Mouse (Mus musculus): ENCODE data around the gene 2010111I01Rik. TPM values are rescaled to one million over a fixed set of nuclear protein-coding genes. Genes with fewer than 3 reads are reported as not detected.

The 2010111I01Rik gene
- polyA plus RNA-seq, 1 experiment from 2014 or later: 144 TPM

DNA sequence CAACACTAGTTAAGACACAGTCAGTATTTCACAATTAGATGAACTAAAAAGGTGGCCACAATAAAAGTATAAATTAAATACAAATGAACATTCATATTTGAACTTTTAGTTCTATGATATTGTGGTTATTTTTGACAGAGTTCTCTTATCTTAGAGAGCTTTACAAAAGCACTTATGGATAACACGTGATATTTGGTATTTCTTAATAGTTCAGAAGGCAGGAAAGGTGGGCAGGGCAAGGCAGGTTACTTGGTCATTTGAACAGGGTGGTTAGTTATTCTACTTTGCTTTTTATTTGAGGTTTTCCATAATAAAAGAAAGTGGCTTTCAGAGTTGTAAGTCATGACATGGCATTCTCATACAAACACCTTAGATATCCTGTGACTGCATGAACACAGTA is 233.3 kb downstream of the 2010111I01Rik start:
- Histone ChIP-seq H3K4me3 (ENCODE audit: low read depth, low read length) (no peak overlapping the region), H3K4me1 (ENCODE audit: control insufficient read depth, insufficient read depth, low read length) (peaks cover under 1% of the 10 kb centered on the region; the same call in 1 of the 2 replicates)
- 90% methylated on average over 1 of the region's 1 CpGs for WGBS

DNA sequence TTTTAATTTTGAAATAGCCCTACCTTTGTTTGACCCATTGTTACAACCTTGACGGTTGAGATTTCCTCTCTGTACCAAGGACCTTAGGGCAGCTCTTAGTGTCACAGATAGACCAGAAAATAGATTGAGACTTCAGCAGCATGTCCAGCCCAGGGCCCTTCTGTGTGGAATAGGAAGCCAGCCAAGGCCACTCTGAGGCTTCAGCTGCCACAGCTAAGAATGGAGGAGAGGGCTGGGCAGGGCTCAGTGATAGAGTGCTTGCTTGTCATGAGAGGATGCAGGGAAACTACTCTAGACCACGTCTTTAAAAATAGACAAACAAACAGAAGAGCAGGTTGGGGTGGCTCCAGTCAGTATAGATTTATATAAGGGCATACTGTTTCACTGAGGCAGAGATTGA is 234.9 kb downstream of the 2010111I01Rik start:
- Histone ChIP-seq H3K4me3 (ENCODE audit: low read depth, low read length) (no peak overlapping the region), H3K4me1 (ENCODE audit: control insufficient read depth, insufficient read depth, low read length) (peaks cover 12% of the 10 kb centered on the region; the same call in 1 of the 2 replicates), H3K27me3 (replicated peaks; ENCODE audit: control insufficient read depth, insufficient read depth, low read length) (no peaks in the 10 kb centered on the region), H3K27ac (replicated peaks; ENCODE audit: low read depth, low read length) (no peak overlapping the region), H3K4me2 (ENCODE audit: low read depth, low read length) (no peak overlapping the region), H3K9ac (ENCODE audit: low read depth, low read length) (no peak overlapping the region), H3K9me3 (ENCODE audit: control insufficient read depth, low read length) (no peaks in the 10 kb centered on the region), H3K36me3 (ENCODE audit: control insufficient read depth, insufficient read depth, low read length) (0 out of 2 replicates have a peak, but pooled peaks cover 7% of the 10 kb centered on the region)
- ATAC-seq (ENCODE audit: low read depth) (no peak), DNase-seq (ENCODE audit: low spot score) (no peak)
- 79% methylated on average over 2 of the region's 2 CpGs for WGBS

More for the DNA sequence above, 233.3 kb downstream of the 2010111I01Rik start:
- 0 out of 2 replicates have a peak, but pooled peaks cover 7% of the 10 kb centered on the region for H3K36me3 ChIP-seq (ENCODE audit: control insufficient read depth, insufficient read depth, low read length)
- no peaks in the 10 kb centered on the region for H3K9me3 ChIP-seq (ENCODE audit: control insufficient read depth, low read length)
- H3K27ac ChIP-seq (replicated peaks; ENCODE audit: low read depth, low read length): no peak overlapping the region
- H3K27me3 ChIP-seq (replicated peaks; ENCODE audit: control insufficient read depth, insufficient read depth, low read length): no peaks in the 10 kb centered on the region
- DNase-seq (ENCODE audit: low spot score): no peak
- H3K4me2 ChIP-seq (ENCODE audit: low read depth, low read length): no peak overlapping the region
- ATAC-seq (ENCODE audit: low read depth): no peak
- no peak overlapping the region for H3K9ac ChIP-seq (ENCODE audit: low read depth, low read length)

DNA sequence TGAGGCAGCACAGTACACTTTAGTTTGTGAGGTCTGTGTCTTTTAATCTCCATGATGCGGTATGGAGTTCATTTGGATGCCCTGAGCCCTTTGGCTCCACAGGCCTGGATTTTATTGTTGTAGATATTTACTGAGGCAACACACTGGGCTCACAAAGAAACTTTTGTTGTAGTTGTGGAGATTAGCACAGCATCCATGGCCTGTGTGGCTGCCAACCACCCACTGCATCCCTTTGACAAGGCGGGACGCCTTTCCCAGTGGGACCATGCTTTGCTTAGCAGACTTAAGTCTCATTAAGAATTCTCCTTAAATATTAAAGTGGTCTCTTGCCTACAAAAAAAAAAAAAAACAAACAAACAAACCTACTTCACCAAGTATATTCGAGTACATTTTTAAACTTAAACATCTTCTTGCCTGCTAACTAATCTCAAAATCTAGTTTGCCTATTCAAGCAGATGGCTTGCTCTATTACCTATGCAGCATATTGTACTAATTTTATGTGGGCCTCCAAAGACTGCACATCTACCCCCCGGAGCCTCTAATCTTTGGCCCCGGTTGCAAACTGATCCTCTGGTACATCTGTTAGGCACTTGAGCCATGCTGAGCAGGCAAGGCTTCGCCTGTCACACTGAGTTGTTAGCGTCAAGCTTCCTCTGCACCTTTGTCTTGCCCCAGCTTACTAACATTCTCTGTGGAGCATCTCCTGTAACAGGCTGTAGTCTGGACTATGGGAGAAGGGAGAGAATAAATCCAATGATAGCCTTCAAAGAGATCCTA is 239.0 kb downstream of the 2010111I01Rik start:
- peak; percentile 73 for DNase-seq (ENCODE audit: low spot score)
- Histone ChIP-seq H3K4me3 (ENCODE audit: low read depth, low read length) (no peak overlapping the region), H3K4me2 (ENCODE audit: low read depth, low read length) (no peak overlapping the region), H3K4me1 (ENCODE audit: control insufficient read depth, insufficient read depth, low read length) (peaks cover 15% of the 10 kb centered on the region; the same call in 1 of the 2 replicates), H3K9me3 (ENCODE audit: control insufficient read depth, low read length) (no peaks in the 10 kb centered on the region), H3K27ac (replicated peaks; ENCODE audit: low read depth, low read length) (peak overlapping the region; percentile 13; the same call in 1 of the 2 replicates), H3K9ac (ENCODE audit: low read depth, low read length) (no peak overlapping the region), H3K36me3 (ENCODE audit: control insufficient read depth, insufficient read depth, low read length) (0 out of 2 replicates have a peak, but pooled peaks cover 7% of the 10 kb centered on the region), H3K27me3 (replicated peaks; ENCODE audit: control insufficient read depth, insufficient read depth, low read length) (no peaks in the 10 kb centered on the region)
- WGBS: 29% methylated on average over 8 of the region's 8 CpGs
- ATAC-seq (ENCODE audit: low read depth): 0 out of 2 replicates have a peak, but pooled peaks have one; percentile 36

DNA sequence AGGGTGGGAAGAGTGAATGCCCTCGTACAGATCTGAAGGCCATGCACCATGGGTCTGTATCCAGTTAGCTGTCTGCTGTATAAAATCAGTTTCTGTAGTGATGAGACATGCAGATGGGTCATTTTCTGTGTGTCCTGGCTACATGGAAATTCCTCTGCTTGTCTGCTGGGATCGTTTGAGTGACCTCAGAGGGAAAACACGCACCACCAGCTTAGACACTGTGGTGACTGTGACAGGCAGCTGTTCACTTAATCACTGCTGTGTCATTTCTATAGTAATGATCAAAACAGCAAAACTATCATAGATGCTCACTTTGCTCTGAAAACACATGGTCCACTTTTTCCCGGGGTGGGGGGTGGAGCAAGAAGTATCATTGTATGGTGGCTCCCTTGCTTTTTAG is 241.1 kb downstream of the 2010111I01Rik start:
- Histone ChIP-seq H3K36me3 (ENCODE audit: control insufficient read depth, insufficient read depth, low read length) (no peaks in the 10 kb centered on the region), H3K27ac (replicated peaks; ENCODE audit: low read depth, low read length) (no peak overlapping the region), H3K9me3 (ENCODE audit: control insufficient read depth, low read length) (no peaks in the 10 kb centered on the region), H3K9ac (ENCODE audit: low read depth, low read length) (no peak overlapping the region), H3K4me1 (ENCODE audit: control insufficient read depth, insufficient read depth, low read length) (peaks cover 15% of the 10 kb centered on the region; the same call in 1 of the 2 replicates), H3K4me3 (ENCODE audit: low read depth, low read length) (no peak overlapping the region), H3K4me2 (ENCODE audit: low read depth, low read length) (no peak overlapping the region), H3K27me3 (replicated peaks; ENCODE audit: control insufficient read depth, insufficient read depth, low read length) (no peaks in the 10 kb centered on the region)
- WGBS: 62% methylated on average over 4 of the region's 4 CpGs
- ATAC-seq (ENCODE audit: low read depth) (peak; percentile 51; the same call in 1 of the 2 replicates), DNase-seq (ENCODE audit: low spot score) (peak; percentile 50)

DNA sequence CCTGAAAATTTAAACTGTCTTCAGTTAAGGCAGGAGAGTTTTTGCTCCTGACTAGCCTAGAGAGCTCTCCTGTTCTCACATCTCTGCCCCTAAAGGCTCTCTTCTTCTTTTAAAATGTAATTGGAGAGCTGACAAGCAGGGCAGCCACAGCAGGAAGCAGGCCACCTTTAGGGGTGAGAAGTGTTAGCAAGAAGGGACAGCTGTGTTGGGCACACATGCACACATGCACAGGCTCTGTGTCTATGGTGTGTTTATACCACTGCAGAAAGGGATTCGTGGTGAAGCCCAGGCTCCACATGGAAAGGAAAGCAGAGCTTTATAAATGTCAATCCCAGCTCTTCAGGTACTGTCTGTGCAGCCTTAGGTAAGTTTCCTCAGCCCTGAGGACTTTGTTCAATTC is 241.7 kb downstream of the 2010111I01Rik start:
- H3K27ac ChIP-seq (replicated peaks; ENCODE audit: low read depth, low read length): no peak overlapping the region
- ATAC-seq (ENCODE audit: low read depth): 0 out of 2 replicates have a peak, but pooled peaks have one; percentile 7

DNA sequence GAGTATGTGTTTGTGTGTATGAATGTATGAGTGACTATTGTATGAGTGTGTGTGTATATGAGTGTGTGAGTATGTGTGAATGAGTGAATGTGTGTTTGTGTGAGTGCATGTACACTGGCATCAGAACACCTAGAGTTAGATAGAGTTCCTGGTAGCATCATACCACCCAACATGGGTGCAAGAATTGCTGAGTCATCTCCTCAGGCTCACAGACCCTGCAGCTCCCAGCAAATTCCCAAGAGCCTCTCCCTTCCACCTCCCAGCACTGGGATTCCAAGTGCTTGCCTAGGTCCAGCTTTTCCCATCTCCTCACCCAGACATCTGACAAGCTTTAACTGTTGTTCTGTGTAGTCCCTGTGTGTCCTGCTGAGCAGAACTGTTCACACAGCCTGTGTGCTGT is 251.8 kb downstream of the 2010111I01Rik start:
- no peaks in the 10 kb centered on the region for H3K27me3 ChIP-seq (replicated peaks; ENCODE audit: control insufficient read depth, insufficient read depth, low read length)
- H3K4me2 ChIP-seq (ENCODE audit: low read depth, low read length): no peak overlapping the region
- no peak overlapping the region for H3K9ac ChIP-seq (ENCODE audit: low read depth, low read length)
- no peaks in the 10 kb centered on the region for H3K4me1 ChIP-seq (ENCODE audit: control insufficient read depth, insufficient read depth, low read length)
- DNase-seq (ENCODE audit: low spot score) (no peak), ATAC-seq (ENCODE audit: low read depth) (no peak)
- no peak overlapping the region for H3K4me3 ChIP-seq (ENCODE audit: low read depth, low read length)
- no peak overlapping the region for H3K27ac ChIP-seq (replicated peaks; ENCODE audit: low read depth, low read length)
- no peaks in the 10 kb centered on the region for H3K36me3 ChIP-seq (ENCODE audit: control insufficient read depth, insufficient read depth, low read length)
- no peaks in the 10 kb centered on the region for H3K9me3 ChIP-seq (ENCODE audit: control insufficient read depth, low read length)

More for the DNA sequence above, 241.7 kb downstream of the 2010111I01Rik start:
- H3K9me3 ChIP-seq (ENCODE audit: control insufficient read depth, low read length): no peaks in the 10 kb centered on the region
- H3K36me3 ChIP-seq (ENCODE audit: control insufficient read depth, insufficient read depth, low read length): no peaks in the 10 kb centered on the region
- H3K4me1 ChIP-seq (ENCODE audit: control insufficient read depth, insufficient read depth, low read length): peaks cover 15% of the 10 kb centered on the region; the same call in 1 of the 2 replicates
- H3K4me3 ChIP-seq (ENCODE audit: low read depth, low read length): no peak overlapping the region
- 53% methylated on average over 1 of the region's 1 CpGs for WGBS
- H3K4me2 ChIP-seq (ENCODE audit: low read depth, low read length): no peak overlapping the region
- no peak overlapping the region for H3K9ac ChIP-seq (ENCODE audit: low read depth, low read length)
- DNase-seq (ENCODE audit: low spot score): no peak
- no peaks in the 10 kb centered on the region for H3K27me3 ChIP-seq (replicated peaks; ENCODE audit: control insufficient read depth, insufficient read depth, low read length)

DNA sequence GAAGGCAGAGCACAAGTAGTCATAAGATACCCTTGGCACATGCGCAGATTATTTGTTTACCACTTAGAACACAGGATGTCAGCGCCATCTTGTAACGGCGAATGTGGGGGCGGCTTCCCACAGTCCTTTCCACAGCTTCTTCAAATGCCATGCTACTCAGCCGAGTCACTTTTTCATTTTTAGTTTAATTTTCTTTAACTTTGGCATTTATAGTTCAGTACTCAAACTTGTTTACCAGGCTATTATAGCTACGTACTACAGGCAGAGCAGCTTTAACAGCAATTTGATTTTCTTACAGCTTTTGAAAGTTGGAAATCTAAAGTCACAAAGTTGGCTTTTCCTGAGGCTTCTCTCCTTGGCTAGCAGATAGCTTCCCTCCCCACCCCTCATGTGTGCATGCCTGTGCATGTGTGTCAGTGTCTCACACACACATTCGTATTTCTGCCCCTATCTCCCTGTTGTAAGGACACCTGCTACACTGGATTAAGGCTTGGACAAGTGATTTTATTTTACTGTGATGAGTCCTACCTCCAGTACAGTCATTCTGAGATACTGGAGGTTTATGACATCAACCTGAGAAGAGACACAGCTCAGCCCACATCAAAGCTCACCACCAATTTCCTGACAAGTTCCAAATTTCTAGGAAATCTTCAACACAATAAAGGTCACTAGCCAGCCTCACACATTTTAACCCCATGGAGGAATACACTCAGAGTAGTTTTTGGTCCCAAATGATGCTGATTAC is 258.5 kb downstream of the 2010111I01Rik start:
- Histone ChIP-seq H3K4me2 (ENCODE audit: low read depth, low read length) (no peak overlapping the region), H3K4me3 (ENCODE audit: low read depth, low read length) (no peak overlapping the region), H3K9ac (ENCODE audit: low read depth, low read length) (no peak overlapping the region), H3K27ac (replicated peaks; ENCODE audit: low read depth, low read length) (no peak overlapping the region), H3K4me1 (ENCODE audit: control insufficient read depth, insufficient read depth, low read length) (no peaks in the 10 kb centered on the region), H3K27me3 (replicated peaks; ENCODE audit: control insufficient read depth, insufficient read depth, low read length) (no peaks in the 10 kb centered on the region), H3K36me3 (ENCODE audit: control insufficient read depth, insufficient read depth, low read length) (no peaks in the 10 kb centered on the region), H3K9me3 (ENCODE audit: control insufficient read depth, low read length) (no peaks in the 10 kb centered on the region)
- no peak for DNase-seq (ENCODE audit: low spot score)
- 94% methylated on average over 7 of the region's 8 CpGs for WGBS
- ATAC-seq (ENCODE audit: low read depth): no peak

DNA sequence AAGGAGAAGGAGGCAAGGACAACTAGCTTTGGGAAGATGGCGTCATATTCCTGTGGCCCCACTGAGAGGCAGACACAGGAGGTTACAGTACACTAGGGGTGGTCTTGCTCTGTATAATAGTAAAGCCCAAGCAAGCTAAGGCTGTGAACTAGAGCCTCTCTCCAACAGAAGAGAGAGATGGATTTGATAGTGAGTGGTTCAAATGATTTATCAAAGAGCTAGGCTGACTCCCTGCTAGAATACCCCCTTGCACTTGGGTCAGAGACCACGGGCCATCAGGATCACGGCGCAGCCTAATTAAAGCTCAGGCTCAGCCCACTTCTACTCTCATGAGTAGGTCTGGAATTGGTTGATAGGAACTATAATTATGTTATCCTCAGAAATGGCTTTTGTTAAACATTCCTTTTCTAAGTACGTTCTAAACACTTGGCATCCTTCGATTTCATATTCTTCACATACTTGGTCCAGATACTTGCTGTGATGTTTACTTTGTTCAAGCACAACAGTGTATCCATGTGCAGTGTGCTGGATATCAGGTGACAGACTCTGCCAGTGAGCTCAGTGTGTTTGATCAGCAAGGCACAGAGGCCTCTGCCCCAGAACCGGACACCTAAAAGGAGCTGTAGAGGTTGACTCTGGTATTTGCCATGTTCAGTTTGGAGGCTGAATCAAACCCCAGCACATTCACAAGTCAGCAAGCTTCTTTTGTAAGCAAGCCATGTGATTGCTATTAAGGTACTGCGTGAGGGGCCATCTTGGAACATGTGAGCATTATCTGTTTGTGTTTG is 261.3 kb downstream of the 2010111I01Rik start:
- H3K27me3 ChIP-seq (replicated peaks; ENCODE audit: control insufficient read depth, insufficient read depth, low read length): no peaks in the 10 kb centered on the region
- DNase-seq (ENCODE audit: low spot score) (no peak), ATAC-seq (ENCODE audit: low read depth) (no peak)
- no peak overlapping the region for H3K4me2 ChIP-seq (ENCODE audit: low read depth, low read length)
- H3K4me3 ChIP-seq (ENCODE audit: low read depth, low read length): no peak overlapping the region
- no peak overlapping the region for H3K27ac ChIP-seq (replicated peaks; ENCODE audit: low read depth, low read length)
- WGBS: 75% methylated on average over 8 of the region's 8 CpGs
- 0 out of 2 replicates have a peak, but pooled peaks cover under 1% of the 10 kb centered on the region for H3K4me1 ChIP-seq (ENCODE audit: control insufficient read depth, insufficient read depth, low read length)
- no peaks in the 10 kb centered on the region for H3K9me3 ChIP-seq (ENCODE audit: control insufficient read depth, low read length)
- H3K9ac ChIP-seq (ENCODE audit: low read depth, low read length): no peak overlapping the region
- no peaks in the 10 kb centered on the region for H3K36me3 ChIP-seq (ENCODE audit: control insufficient read depth, insufficient read depth, low read length)

Data from embryonic facial prominence, embryonic 14.5 days (tissue).